Mouse (Mus musculus): ENCODE measurements at regions not wholly inside any gene's neighbourhood (a gene's known extent, or its start where the extent isn't known, plus 50 kb on each side); places are given as distances from the start of the nearest gene placed in this dataset.

- Histone ChIP-seq H3K36me3 (ENCODE audit: insufficient read depth, low read length) (no peaks in the 10 kb centered on the region), H3K4me3 (replicated peaks; ENCODE audit: low read length) (no peak overlapping the region), H3K27me3 (ENCODE audit: insufficient read depth, low read length) (no peaks in the 10 kb centered on the region), H3K4me1 (replicated peaks; ENCODE audit: low read depth, low read length) (no peaks in the 10 kb centered on the region), H3K9me3 (ENCODE audit: low read length) (peaks cover 19% of the 10 kb centered on the region)
- TF ChIP-seq NANOG (IDR thresholded peaks at IDR 0.05; ENCODE audit: borderline replicate concordance, low read length), result no peak
Measured at GRCm38 (mm10) chr16:84581166-84581565, 66.2 kb downstream of the A730009L09Rik start.

- Histone ChIP-seq H3K36me3 (ENCODE audit: insufficient read depth, low read length) (no peaks in the 10 kb centered on the region), H3K9me3 (ENCODE audit: low read length) (peaks cover 13% of the 10 kb centered on the region), H3K4me1 (replicated peaks; ENCODE audit: low read depth, low read length) (no peaks in the 10 kb centered on the region), H3K4me3 (replicated peaks; ENCODE audit: low read length) (no peak overlapping the region), H3K27me3 (ENCODE audit: insufficient read depth, low read length) (no peaks in the 10 kb centered on the region)
- TF ChIP-seq POU5F1 (IDR thresholded peaks at IDR 0.05; ENCODE audit: borderline replicate concordance, low read length) (no peak), CTCF (conservative IDR thresholded peaks at IDR 0.05; ENCODE audit: low read length) (no peak), NANOG (IDR thresholded peaks at IDR 0.05; ENCODE audit: borderline replicate concordance, low read length) (no peak)
Measured at GRCm38 (mm10) chr16:84583323-84583722, 68.4 kb downstream of the A730009L09Rik start.

- no peaks in the 10 kb centered on the region for H3K4me1 ChIP-seq (replicated peaks; ENCODE audit: low read depth, low read length)
- no peak for TF ChIP-seq CTCF (conservative IDR thresholded peaks at IDR 0.05; ENCODE audit: low read length)
- no peak for TF ChIP-seq NANOG (IDR thresholded peaks at IDR 0.05; ENCODE audit: borderline replicate concordance, low read length)
- TF ChIP-seq POU5F1 (IDR thresholded peaks at IDR 0.05; ENCODE audit: borderline replicate concordance, low read length), result no peak
- peaks cover 10% of the 10 kb centered on the region for H3K9me3 ChIP-seq (ENCODE audit: low read length)
- no peaks in the 10 kb centered on the region for H3K36me3 ChIP-seq (ENCODE audit: insufficient read depth, low read length)
- H3K4me3 ChIP-seq (replicated peaks; ENCODE audit: low read length), result no peak overlapping the region
- H3K27me3 ChIP-seq (ENCODE audit: insufficient read depth, low read length), result no peaks in the 10 kb centered on the region
Measured at GRCm38 (mm10) chr16:84583773-84584229, 68.9 kb downstream of the A730009L09Rik start.

GRCm38 (mm10) chr16:84584724-84585399, 69.9 kb downstream of the A730009L09Rik start:
- 0 out of 2 replicates have a peak, but pooled peaks cover 5% of the 10 kb centered on the region for H3K9me3 ChIP-seq (ENCODE audit: low read length)

GRCm38 (mm10) chr16:84592978-84593377, 78.1 kb downstream of the A730009L09Rik start:
- no peaks in the 10 kb centered on the region for H3K4me1 ChIP-seq (replicated peaks; ENCODE audit: low read depth, low read length)
- H3K27me3 ChIP-seq (ENCODE audit: insufficient read depth, low read length), result no peaks in the 10 kb centered on the region
- H3K4me3 ChIP-seq (replicated peaks; ENCODE audit: low read length), result no peak overlapping the region
- TF ChIP-seq NANOG (IDR thresholded peaks at IDR 0.05; ENCODE audit: borderline replicate concordance, low read length) (no peak), CTCF (conservative IDR thresholded peaks at IDR 0.05; ENCODE audit: low read length) (no peak), POU5F1 (IDR thresholded peaks at IDR 0.05; ENCODE audit: borderline replicate concordance, low read length) (no peak)
- H3K9me3 ChIP-seq (ENCODE audit: low read length), result 0 out of 2 replicates have a peak, but pooled peaks cover 5% of the 10 kb centered on the region
- no peaks in the 10 kb centered on the region for H3K36me3 ChIP-seq (ENCODE audit: insufficient read depth, low read length)

More at GRCm38 (mm10) chr16:84584724-84585399, 69.9 kb downstream of the A730009L09Rik start:
- TF ChIP-seq NANOG (IDR thresholded peaks at IDR 0.05; ENCODE audit: borderline replicate concordance, low read length) (no peak), CTCF (conservative IDR thresholded peaks at IDR 0.05; ENCODE audit: low read length) (no peak), POU5F1 (IDR thresholded peaks at IDR 0.05; ENCODE audit: borderline replicate concordance, low read length) (no peak)
- no peaks in the 10 kb centered on the region for H3K36me3 ChIP-seq (ENCODE audit: insufficient read depth, low read length)
- H3K4me3 ChIP-seq (replicated peaks; ENCODE audit: low read length), result no peak overlapping the region
- no peaks in the 10 kb centered on the region for H3K27me3 ChIP-seq (ENCODE audit: insufficient read depth, low read length)
- H3K4me1 ChIP-seq (replicated peaks; ENCODE audit: low read depth, low read length), result no peaks in the 10 kb centered on the region

- Histone ChIP-seq H3K4me1 (replicated peaks; ENCODE audit: low read depth, low read length) (no peaks in the 10 kb centered on the region), H3K27me3 (ENCODE audit: insufficient read depth, low read length) (no peaks in the 10 kb centered on the region), H3K36me3 (ENCODE audit: insufficient read depth, low read length) (no peaks in the 10 kb centered on the region), H3K9me3 (ENCODE audit: low read length) (no peaks in the 10 kb centered on the region), H3K4me3 (replicated peaks; ENCODE audit: low read length) (no peak overlapping the region)
- TF ChIP-seq CTCF (conservative IDR thresholded peaks at IDR 0.05; ENCODE audit: low read length), result no peak
- TF ChIP-seq POU5F1 (IDR thresholded peaks at IDR 0.05; ENCODE audit: borderline replicate concordance, low read length), result no peak
- TF ChIP-seq NANOG (IDR thresholded peaks at IDR 0.05; ENCODE audit: borderline replicate concordance, low read length), result no peak
Measured at GRCm38 (mm10) chr16:84602969-84603368, 88.0 kb downstream of the A730009L09Rik start.

- Histone ChIP-seq H3K4me1 (replicated peaks; ENCODE audit: low read depth, low read length) (no peaks in the 10 kb centered on the region), H3K27me3 (ENCODE audit: insufficient read depth, low read length) (no peaks in the 10 kb centered on the region), H3K36me3 (ENCODE audit: insufficient read depth, low read length) (no peaks in the 10 kb centered on the region), H3K9me3 (ENCODE audit: low read length) (no peaks in the 10 kb centered on the region), H3K4me3 (replicated peaks; ENCODE audit: low read length) (no peak overlapping the region)
- TF ChIP-seq POU5F1 (IDR thresholded peaks at IDR 0.05; ENCODE audit: borderline replicate concordance, low read length) (no peak), CTCF (conservative IDR thresholded peaks at IDR 0.05; ENCODE audit: low read length) (no peak), NANOG (IDR thresholded peaks at IDR 0.05; ENCODE audit: borderline replicate concordance, low read length) (no peak)
Measured at GRCm38 (mm10) chr16:84603465-84604205, 88.7 kb downstream of the A730009L09Rik start.

GRCm38 (mm10) chr16:84604272-84604975, 89.5 kb downstream of the A730009L09Rik start:
- no peaks in the 10 kb centered on the region for H3K4me1 ChIP-seq (replicated peaks; ENCODE audit: low read depth, low read length)
- TF ChIP-seq CTCF (conservative IDR thresholded peaks at IDR 0.05; ENCODE audit: low read length) (no peak), NANOG (IDR thresholded peaks at IDR 0.05; ENCODE audit: borderline replicate concordance, low read length) (no peak), POU5F1 (IDR thresholded peaks at IDR 0.05; ENCODE audit: borderline replicate concordance, low read length) (no peak)
- no peaks in the 10 kb centered on the region for H3K27me3 ChIP-seq (ENCODE audit: insufficient read depth, low read length)
- no peaks in the 10 kb centered on the region for H3K36me3 ChIP-seq (ENCODE audit: insufficient read depth, low read length)
- H3K9me3 ChIP-seq (ENCODE audit: low read length), result no peaks in the 10 kb centered on the region
- H3K4me3 ChIP-seq (replicated peaks; ENCODE audit: low read length), result no peak overlapping the region

All from E14TG2a.4 (cell line).